Mouse (Mus musculus): ENCODE measurements around the gene 4930544D05Rik. TPM values are rescaled to one million over a fixed set of nuclear protein-coding genes. Genes with fewer than 3 reads are reported as not detected.

Gene 4930544D05Rik
- polyA plus RNA-seq, 1 experiment from 2014 or later: not detected

GRCm38 (mm10) chr11:70629557-70629956, 13.9 kb downstream of the 4930544D05Rik start:
- H3K4me3 ChIP-seq: no peak overlapping the region
- WGBS: 51% methylated on average over 5 of the region's 5 CpGs
- H3K27me3 ChIP-seq (replicated peaks): no peaks in the 10 kb centered on the region
- no peak overlapping the region for H3K27ac ChIP-seq
- no peak for ATAC-seq (replicated peaks)
- no peak overlapping the region for H3K9ac ChIP-seq
- no peaks in the 10 kb centered on the region for H3K9me3 ChIP-seq
- no peaks in the 10 kb centered on the region for H3K36me3 ChIP-seq (replicated peaks)
- H3K4me1 ChIP-seq: no peaks in the 10 kb centered on the region
- H3K4me2 ChIP-seq: no peak overlapping the region

DNA sequence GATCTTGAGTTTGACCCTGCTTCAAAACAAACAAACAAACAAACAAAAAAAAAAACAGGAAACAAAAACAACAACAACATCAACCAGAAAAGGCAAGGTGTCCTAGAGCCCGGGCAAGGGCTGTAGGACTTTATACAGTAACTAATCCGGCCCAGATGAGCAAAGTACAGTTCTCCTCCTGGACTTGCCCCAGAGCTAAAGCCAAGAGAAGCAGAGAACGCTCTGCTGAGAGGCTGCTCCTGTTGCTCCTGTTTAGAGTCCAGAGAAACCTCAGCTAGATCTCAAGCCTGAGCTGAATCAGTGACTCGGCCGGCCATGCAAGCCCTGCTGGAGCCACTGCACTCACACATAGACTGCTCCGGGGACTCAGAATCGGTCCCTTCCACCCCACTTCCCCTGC, 14.5 kb downstream of the 4930544D05Rik start:
- Histone ChIP-seq H3K4me3 (no peak overlapping the region), H3K36me3 (replicated peaks) (no peaks in the 10 kb centered on the region), H3K9me3 (no peaks in the 10 kb centered on the region), H3K9ac (no peak overlapping the region), H3K4me1 (no peaks in the 10 kb centered on the region), H3K27ac (no peak overlapping the region), H3K4me2 (no peak overlapping the region), H3K27me3 (replicated peaks) (no peaks in the 10 kb centered on the region)
- WGBS: 75% methylated on average over 7 of the region's 7 CpGs
- ATAC-seq (replicated peaks): no peak

DNA sequence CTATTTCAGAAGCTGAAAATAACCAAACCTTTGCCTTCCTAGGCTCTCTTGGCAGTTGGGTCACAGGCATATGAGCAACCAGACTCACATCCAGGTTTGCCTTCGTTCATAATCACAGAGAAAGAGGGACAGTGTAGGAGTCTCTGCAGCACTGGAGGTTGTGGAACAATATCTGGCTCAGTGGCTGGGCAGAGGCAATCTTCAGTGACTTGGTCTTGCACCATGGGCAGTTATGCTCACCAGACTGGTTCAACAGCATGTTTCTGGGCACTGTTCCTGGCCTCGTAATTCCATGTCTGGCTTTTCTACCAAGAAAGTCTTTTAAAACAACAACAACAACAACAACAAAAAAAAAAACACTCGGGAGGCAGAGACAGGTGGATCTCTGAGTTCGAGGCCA, 20.0 kb downstream of the 4930544D05Rik start:
- ATAC-seq (replicated peaks): no peak
- no peaks in the 10 kb centered on the region for H3K4me1 ChIP-seq
- H3K27me3 ChIP-seq (replicated peaks): no peaks in the 10 kb centered on the region
- no peak overlapping the region for H3K4me3 ChIP-seq
- H3K27ac ChIP-seq: no peak overlapping the region
- 74% methylated on average over 4 of the region's 4 CpGs for WGBS
- H3K9me3 ChIP-seq: no peaks in the 10 kb centered on the region
- H3K4me2 ChIP-seq: no peak overlapping the region
- no peak overlapping the region for H3K9ac ChIP-seq
- H3K36me3 ChIP-seq (replicated peaks): no peaks in the 10 kb centered on the region

GRCm38 (mm10) chr11:70637764-70638163, 22.1 kb downstream of the 4930544D05Rik start:
- no peak for ATAC-seq (replicated peaks)
- Histone ChIP-seq H3K4me2 (no peak overlapping the region), H3K27ac (no peak overlapping the region), H3K4me3 (no peak overlapping the region), H3K36me3 (replicated peaks) (no peaks in the 10 kb centered on the region), H3K9ac (no peak overlapping the region), H3K27me3 (replicated peaks) (no peaks in the 10 kb centered on the region), H3K4me1 (no peaks in the 10 kb centered on the region), H3K9me3 (no peaks in the 10 kb centered on the region)
- WGBS: 96% methylated on average over 1 of the region's 1 CpGs

DNA sequence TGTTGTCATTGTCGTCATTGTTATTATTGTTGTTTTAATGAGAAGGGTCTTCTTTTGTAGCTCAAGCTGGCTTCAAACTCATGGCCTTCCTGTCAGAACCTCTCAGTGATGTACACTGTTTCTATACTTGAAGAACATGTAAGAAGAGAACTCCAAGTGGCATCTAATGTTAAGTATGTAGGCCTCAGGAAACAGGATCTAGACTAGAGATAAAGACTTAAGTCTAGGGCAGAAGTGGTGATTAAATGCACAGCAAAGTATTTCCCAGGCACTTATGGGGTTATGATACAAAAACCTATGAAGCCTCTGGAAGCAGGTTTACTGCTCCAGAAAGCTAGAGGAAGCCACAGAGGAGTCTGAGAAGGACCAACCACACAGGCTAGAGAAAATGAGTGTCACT, 22.6 kb downstream of the 4930544D05Rik start:
- Histone ChIP-seq H3K4me3 (no peak overlapping the region), H3K36me3 (replicated peaks) (0 out of 2 replicates have a peak, but pooled peaks cover 3% of the 10 kb centered on the region), H3K9me3 (no peaks in the 10 kb centered on the region), H3K9ac (no peak overlapping the region), H3K27ac (no peak overlapping the region), H3K4me1 (no peaks in the 10 kb centered on the region), H3K27me3 (replicated peaks) (no peaks in the 10 kb centered on the region), H3K4me2 (no peak overlapping the region)
- ATAC-seq (replicated peaks): no peak
- WGBS: 91% methylated on average over 1 of the region's 1 CpGs

- H3K9me3 ChIP-seq: no peaks in the 10 kb centered on the region
- H3K27ac ChIP-seq: no peak within 1 kb of the TSS
- no peak within 1 kb of the TSS for H3K9ac ChIP-seq
- H3K4me1 ChIP-seq: no peaks in the 10 kb centered on the region
- 0 out of 2 replicates have a peak, but pooled peaks cover 3% of the 10 kb centered on the region for H3K36me3 ChIP-seq (replicated peaks)
- WGBS: 62% methylated on average over 5 of the region's 5 CpGs
- H3K4me2 ChIP-seq: no peak within 1 kb of the TSS
- no peak within 1 kb of the TSS for H3K4me3 ChIP-seq
- no peaks in the 10 kb centered on the region for H3K27me3 ChIP-seq (replicated peaks)
- no peak for ATAC-seq (replicated peaks)
Observed at GRCm38 (mm10) chr11:70638714-70639278, 23.1 kb downstream of the 4930544D05Rik start, which contains the start of gene Gp1ba. TSS of gene Gp1ba (plus strand) at chr11:70639122.

GRCm38 (mm10) chr11:70639976-70640375, 24.3 kb downstream of the 4930544D05Rik start:
- 89% methylated on average over 8 of the region's 8 CpGs for WGBS
- ATAC-seq (replicated peaks): no peak
- Histone ChIP-seq H3K4me3 (no peak overlapping the region), H3K9ac (no peak overlapping the region), H3K36me3 (replicated peaks) (peaks cover 12% of the 10 kb centered on the region; the same call in 1 of the 2 replicates), H3K4me2 (no peak overlapping the region), H3K4me1 (peaks cover under 1% of the 10 kb centered on the region), H3K27me3 (replicated peaks) (no peaks in the 10 kb centered on the region), H3K27ac (no peak overlapping the region), H3K9me3 (no peaks in the 10 kb centered on the region)

DNA sequence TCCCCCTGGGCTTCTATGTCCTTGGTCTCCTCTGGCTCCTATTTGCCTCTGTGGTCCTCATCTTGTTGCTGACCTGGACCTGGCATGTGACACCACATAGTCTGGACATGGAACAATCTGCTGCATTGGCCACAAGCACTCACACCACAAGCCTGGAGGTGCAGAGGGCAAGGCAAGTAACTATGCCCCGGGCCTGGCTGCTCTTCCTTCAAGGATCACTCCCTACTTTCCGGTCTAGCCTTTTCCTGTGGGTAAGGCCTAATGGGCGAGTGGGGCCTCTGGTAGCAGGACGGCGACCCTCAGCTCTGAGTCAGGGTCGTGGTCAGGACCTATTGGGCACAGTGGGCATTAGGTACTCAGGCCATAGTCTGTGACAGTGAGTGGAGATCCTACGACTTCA, 25.6 kb downstream of the 4930544D05Rik start:
- H3K4me3 ChIP-seq: no peak overlapping the region
- WGBS: 91% methylated on average over 7 of the region's 7 CpGs
- H3K27me3 ChIP-seq (replicated peaks): no peaks in the 10 kb centered on the region
- no peak overlapping the region for H3K27ac ChIP-seq
- peaks cover 12% of the 10 kb centered on the region; the same call in 1 of the 2 replicates for H3K36me3 ChIP-seq (replicated peaks)
- no peak overlapping the region for H3K9ac ChIP-seq
- no peaks in the 10 kb centered on the region for H3K9me3 ChIP-seq
- no peak for ATAC-seq (replicated peaks)
- peaks cover 14% of the 10 kb centered on the region for H3K4me1 ChIP-seq
- no peak overlapping the region for H3K4me2 ChIP-seq

GRCm38 (mm10) chr11:70643051-70643450, 27.4 kb downstream of the 4930544D05Rik start:
- WGBS: 93% methylated on average over 6 of the region's 6 CpGs
- Histone ChIP-seq H3K4me2 (no peak overlapping the region), H3K4me1 (peaks cover 20% of the 10 kb centered on the region), H3K9ac (no peak overlapping the region), H3K36me3 (replicated peaks) (peaks cover 12% of the 10 kb centered on the region; the same call in 1 of the 2 replicates), H3K9me3 (no peaks in the 10 kb centered on the region), H3K27ac (no peak overlapping the region), H3K4me3 (no peak overlapping the region), H3K27me3 (replicated peaks) (no peaks in the 10 kb centered on the region)
- no peak for ATAC-seq (replicated peaks)

DNA sequence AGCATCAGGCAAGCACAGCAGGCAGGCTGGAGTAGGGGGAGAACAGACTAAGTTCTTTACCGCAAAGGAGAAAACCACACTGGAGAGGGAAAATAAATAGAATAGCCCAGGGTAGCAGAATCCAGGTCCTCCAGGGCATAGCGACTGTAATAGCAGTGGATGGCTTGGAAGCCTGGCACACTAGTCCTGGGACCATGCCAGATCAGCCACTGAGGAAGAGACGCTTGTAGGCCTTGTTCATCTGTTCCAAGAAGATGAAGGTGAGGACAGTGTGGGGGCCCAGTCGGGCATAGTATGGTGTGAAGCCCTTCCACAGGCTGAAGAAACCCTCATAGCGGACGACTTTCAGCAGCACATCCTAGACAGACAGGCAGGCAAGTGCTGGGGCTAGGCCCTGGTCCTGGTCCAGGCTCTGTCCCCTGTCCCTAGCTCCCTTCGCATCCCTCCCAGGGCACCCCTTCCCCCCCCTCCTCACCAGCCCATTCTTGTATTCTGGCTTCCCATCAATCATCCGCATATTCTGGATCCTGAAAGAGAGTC, 29.0 kb downstream of the 4930544D05Rik start:
- Histone ChIP-seq H3K4me2 (no peak overlapping the region), H3K36me3 (replicated peaks) (peaks cover 19% of the 10 kb centered on the region), H3K27me3 (replicated peaks) (no peaks in the 10 kb centered on the region), H3K9ac (no peak overlapping the region), H3K4me1 (peaks cover 33% of the 10 kb centered on the region), H3K27ac (no peak overlapping the region), H3K9me3 (no peaks in the 10 kb centered on the region), H3K4me3 (no peak overlapping the region)
- 96% methylated on average over 8 of the region's 8 CpGs for whole genome bisulfite sequencing
- no peak for ATAC-seq (replicated peaks)

GRCm38 (mm10) chr11:70645461-70646258, 30.0 kb downstream of the 4930544D05Rik start:
- Histone ChIP-seq H3K27ac (peak overlapping the region; percentile 95; the same call in 1 of the 2 replicates), H3K4me3 (peak overlapping the region; percentile 80), H3K4me2 (peak overlapping the region; percentile 84), H3K4me1 (peaks cover 33% of the 10 kb centered on the region), H3K9ac (peak overlapping the region; percentile 85), H3K36me3 (replicated peaks) (peaks cover 28% of the 10 kb centered on the region), H3K27me3 (replicated peaks) (no peaks in the 10 kb centered on the region), H3K9me3 (no peaks in the 10 kb centered on the region)
- ATAC-seq (replicated peaks): no peak; the same call in 1 of the 2 replicates
- WGBS: 93% methylated on average over 12 of the region's 12 CpGs

DNA sequence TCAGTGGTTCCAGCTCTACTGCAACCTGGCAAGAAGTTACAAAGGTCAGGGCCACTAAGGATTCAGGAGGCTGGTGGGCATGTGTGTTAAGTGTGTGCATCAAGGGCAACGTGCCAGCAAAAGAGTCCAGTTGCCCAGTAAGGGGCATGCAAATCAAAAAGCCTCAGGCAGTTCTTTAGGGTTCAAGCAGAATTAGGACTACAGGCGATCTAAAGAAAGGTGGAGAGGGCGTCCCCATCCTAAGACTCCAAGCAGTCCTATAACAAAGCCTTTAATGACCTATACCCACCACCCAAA, 30.6 kb downstream of the 4930544D05Rik start:
- H3K4me1 ChIP-seq: peaks cover 38% of the 10 kb centered on the region
- H3K27me3 ChIP-seq (replicated peaks): no peaks in the 10 kb centered on the region
- peak overlapping the region; percentile 80 for H3K4me3 ChIP-seq
- no peaks in the 10 kb centered on the region for H3K9me3 ChIP-seq
- H3K4me2 ChIP-seq: peak overlapping the region; percentile 84
- peaks cover 33% of the 10 kb centered on the region for H3K36me3 ChIP-seq (replicated peaks)
- peak overlapping the region; percentile 85 for H3K9ac ChIP-seq
- peak overlapping the region; percentile 95 for H3K27ac ChIP-seq
- ATAC-seq (replicated peaks): no peak; the same call in 1 of the 2 replicates
- 12% methylated on average over 3 of the region's 3 CpGs for WGBS
